In the genomic region with DNA sequence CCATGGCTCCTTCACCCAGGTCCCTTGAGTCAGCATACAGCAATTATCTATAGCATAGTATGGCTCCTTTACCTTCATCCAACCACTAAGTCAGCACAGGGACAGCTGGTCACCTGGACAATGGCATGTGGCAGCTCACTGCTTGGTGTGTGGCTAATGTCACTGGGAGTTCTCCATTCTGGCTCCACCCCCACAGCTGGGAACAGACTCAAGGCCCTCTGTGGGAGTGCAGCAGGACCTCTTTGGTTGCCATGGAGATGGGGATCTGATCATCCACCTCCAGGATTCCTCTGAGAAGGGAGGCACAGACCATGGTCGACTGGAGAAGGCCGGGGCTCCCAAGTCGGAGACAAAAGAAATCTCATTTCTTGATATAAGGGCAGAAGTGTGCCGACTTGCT, we compare ENCODE assay signal across 9 mouse cellular contexts.
DNase-seq lines count a peak whose midpoint lies in the region; ATAC-seq lines count a peak whose summit lies in the region.
"Had no signal": no experiment of that assay in that cellular context is flagged by ENCODE, and none has a peak within 500 bp of the region (broad histone marks: within the 10 kb centered on the region; RNA-seq: fewer than 3 reads in every experiment).

No protein-coding gene starts in this region.

- 0 out of 2 replicates have a peak overlapping the region, but pooled peaks have one; percentile 1 for H3K27ac ChIP-seq in heart, embryonic 13.5 days (replicated peaks)
- H3K27ac ChIP-seq in heart, embryonic 12.5 days (ENCODE audit: poor library complexity, severe bottlenecking), result no peak overlapping the region
- peak overlapping the region; percentile 66 for H3K27ac ChIP-seq in hindbrain, embryonic 10.5 days
- H3K27ac ChIP-seq in midbrain, embryonic 16.5 days (ENCODE audit: low read length), result peak overlapping the region; percentile 45; the same call in 1 of the 2 replicates

- WGBS in heart, embryonic 13.5 days, result 46% methylated on average over 4 of the region's 4 CpGs
- WGBS in heart, embryonic 12.5 days, result 32% methylated on average over 4 of the region's 4 CpGs
- WGBS in hindbrain, embryonic 10.5 days, result 13% methylated on average over 4 of the region's 4 CpGs
- WGBS in midbrain, embryonic 16.5 days, result 8% methylated on average over 4 of the region's 4 CpGs

- H3K4me2 ChIP-seq in heart, embryonic 13.5 days, result no peak overlapping the region
- H3K4me2 ChIP-seq in heart, embryonic 12.5 days, result no peak overlapping the region
- no peak overlapping the region for H3K4me2 ChIP-seq in midbrain, embryonic 16.5 days (ENCODE audit: low read length)

- H3K27me3 ChIP-seq in heart, embryonic 13.5 days (replicated peaks), result no peaks in the 10 kb centered on the region
- no peaks in the 10 kb centered on the region for H3K27me3 ChIP-seq in heart, embryonic 12.5 days (replicated peaks)
- H3K27me3 ChIP-seq in hindbrain, embryonic 10.5 days (ENCODE audit: insufficient read depth, poor library complexity, severe bottlenecking), result no peaks in the 10 kb centered on the region
- H3K27me3 ChIP-seq in midbrain, embryonic 16.5 days (ENCODE audit: control insufficient read depth, insufficient read depth, low read depth, low read length), result no peaks in the 10 kb centered on the region

- H3K36me3 ChIP-seq in heart, embryonic 13.5 days, result no peaks in the 10 kb centered on the region
- no peaks in the 10 kb centered on the region for H3K36me3 ChIP-seq in heart, embryonic 12.5 days
- H3K36me3 ChIP-seq in hindbrain, embryonic 10.5 days, result peaks cover 2% of the 10 kb centered on the region; the same call in 1 of the 2 replicates
- no peaks in the 10 kb centered on the region for H3K36me3 ChIP-seq in midbrain, embryonic 16.5 days (ENCODE audit: control insufficient read depth, insufficient read depth, low read length)

- H3K9ac ChIP-seq in heart, embryonic 13.5 days, result no peak overlapping the region
- no peak overlapping the region for H3K9ac ChIP-seq in heart, embryonic 12.5 days
- no peak overlapping the region; the same call in 1 of the 2 replicates for H3K9ac ChIP-seq in midbrain, embryonic 16.5 days (ENCODE audit: low read depth, low read length)

- DNase-seq in adrenal gland, adult 2 months, result peak; percentile 78
- peak; percentile 63 for DNase-seq in hindbrain, embryonic 10.5 days (ENCODE audit: low spot score)
- no peak for DNase-seq in liver
- no peak for DNase-seq in urinary bladder, adult 2 months (ENCODE audit: low spot score)

- H3K9me3 ChIP-seq in heart, embryonic 13.5 days, result no peaks in the 10 kb centered on the region
- H3K9me3 ChIP-seq in heart, embryonic 12.5 days (replicated peaks), result no peaks in the 10 kb centered on the region
- no peaks in the 10 kb centered on the region for H3K9me3 ChIP-seq in hindbrain, embryonic 10.5 days
- H3K9me3 ChIP-seq in midbrain, embryonic 16.5 days (replicated peaks; ENCODE audit: control insufficient read depth, low read length, poor library complexity, severe bottlenecking), result no peaks in the 10 kb centered on the region

- H3K4me3 ChIP-seq in heart, embryonic 13.5 days, result no peak overlapping the region
- H3K4me3 ChIP-seq in heart, embryonic 12.5 days, result no peak overlapping the region
- no peak overlapping the region for H3K4me3 ChIP-seq in hindbrain, embryonic 10.5 days
- H3K4me3 ChIP-seq in midbrain, embryonic 16.5 days (ENCODE audit: low read depth, low read length), result no peak overlapping the region
- H3K4me3 ChIP-seq: myocyte had no signal

- no peak for ATAC-seq in heart, embryonic 13.5 days (ENCODE audit: extremely low read depth, insufficient number of reproducible peaks, low FRiP score, low TSS enrichment)
- ATAC-seq in heart, embryonic 12.5 days (ENCODE audit: insufficient number of reproducible peaks, low FRiP score), result no peak
- peak; percentile 39; the same call in 1 of the 2 replicates for ATAC-seq in midbrain, embryonic 16.5 days
- no peak for ATAC-seq in CD4-positive, CD25-positive, alpha-beta regulatory T cell, adult 4 months

- peaks cover 18% of the 10 kb centered on the region for H3K4me1 ChIP-seq in heart, embryonic 13.5 days
- H3K4me1 ChIP-seq in heart, embryonic 12.5 days (replicated peaks), result peaks cover 22% of the 10 kb centered on the region
- H3K4me1 ChIP-seq in hindbrain, embryonic 10.5 days (replicated peaks), result peaks cover 24% of the 10 kb centered on the region
- peaks cover 16% of the 10 kb centered on the region for H3K4me1 ChIP-seq in midbrain, embryonic 16.5 days (ENCODE audit: control insufficient read depth, insufficient read depth, low read length)

Comparison
In these comparisons a context has a peak if more than half of its experiments do, and no peak if none do; other contexts are left out.
1. DNase-seq: peak in adrenal gland, adult 2 months (single experiment) and hindbrain, embryonic 10.5 days (single experiment); none in liver (single experiment) and urinary bladder, adult 2 months (single experiment).